Mouse (Mus musculus) G1E (cell line): ENCODE results near the gene S100a2.

Experiments used
- CTCF ChIP-seq: IDR thresholded peaks from 2 replicates; pipeline ENCODE4 v1.5.1; 2012; ENCODE audit warnings: low read depth, low read length, inconsistent platforms, mixed read lengths
- GATA1 ChIP-seq: IDR thresholded peaks from 2 replicates; pipeline ENCODE4 v1.6.1; 2012; ENCODE audit warnings: borderline replicate concordance, low read length, inconsistent platforms, mixed read lengths
- GATA2 ChIP-seq: IDR thresholded peaks from 2 replicates; pipeline ENCODE4 v1.6.1; 2012; ENCODE audit warnings: low read depth, low read length, inconsistent platforms, borderline replicate concordance
- POLR2AphosphoS5 ChIP-seq: IDR thresholded peaks from 2 replicates; pipeline ENCODE4 v1.6.1; 2012; ENCODE audit warnings: low read depth, low read length, inconsistent platforms; ENCODE audit not compliant: insufficient replicate concordance
- TAL1 ChIP-seq: conservative IDR thresholded peaks from 2 replicates; pipeline ENCODE4 v1.6.1; 2012; ENCODE audit warnings: low read depth, low read length, inconsistent platforms, mixed read lengths

DNA sequence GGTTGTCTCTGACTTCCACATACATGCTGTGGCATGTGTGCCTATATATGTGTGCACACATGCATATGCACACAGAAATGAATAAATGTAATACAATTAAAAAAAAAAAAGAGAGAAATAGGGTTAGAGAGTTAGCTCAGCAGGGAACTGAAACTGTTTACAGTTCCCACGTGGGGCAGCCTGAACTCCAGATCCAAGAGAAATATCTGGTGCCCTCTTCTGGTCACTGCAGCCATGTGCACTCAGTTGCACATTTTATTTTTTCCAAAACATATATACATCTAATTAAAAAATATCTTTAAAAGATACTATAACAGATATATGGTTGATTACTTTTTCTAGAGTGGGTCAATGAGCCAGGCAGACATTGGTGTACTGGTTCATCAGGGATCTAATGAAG, 27.5 kb downstream of the S100a2 start:
- no peak for TF ChIP-seq CTCF
- no peak for TF ChIP-seq GATA1
- TF ChIP-seq TAL1: no peak
- no peak for TF ChIP-seq POLR2AphosphoS5
- TF ChIP-seq GATA2: no peak
